Mouse (Mus musculus) intestine, postnatal 0 days (tissue): ENCODE results near the gene Il34. TPM values are rescaled to one million over a fixed set of nuclear protein-coding genes. Genes with fewer than 3 reads are reported as not detected.

Experiments
- ATAC-seq: fragments of 200-750 bp; cut with Nextera tagmentation; 2 replicates; pipeline ENCODE4 v1.8.0; 2017; ENCODE audit warnings: mild to moderate bottlenecking, moderate TSS enrichment, moderate library complexity
- H3K27ac ChIP-seq: fragments of 300-500 bp; sonication (generic); 2 replicates; pipeline ENCODE4 v1.5.1; 2014; ENCODE audit warnings: mild to moderate bottlenecking, low read depth, low read length, moderate library complexity
- H3K27me3 ChIP-seq: fragments of 300-500 bp; sonication (generic); replicated peaks from 2 replicates; pipeline ENCODE4 v1.6.1; 2014; ENCODE audit warnings: low read length, mixed read lengths; ENCODE audit not compliant: control insufficient read depth, insufficient read depth
- H3K36me3 ChIP-seq: fragments of 300-500 bp; sonication (generic); 2 replicates; pipeline ENCODE4 v1.6.1; 2014; ENCODE audit warnings: mild to moderate bottlenecking, moderate library complexity; ENCODE audit not compliant: control insufficient read depth, insufficient read depth
- H3K4me1 ChIP-seq: fragments of 300-500 bp; sonication (generic); replicated peaks from 2 replicates; pipeline ENCODE4 v1.6.1; 2014; ENCODE audit warnings: antibody characterized with exemption, low read length, mixed read lengths; ENCODE audit not compliant: control insufficient read depth, insufficient read depth
- H3K4me2 ChIP-seq: fragments of 300-500 bp; sonication (generic); replicated peaks from 2 replicates; pipeline ENCODE4 v1.6.1; 2014; ENCODE audit warnings: low read depth, mild to moderate bottlenecking, moderate library complexity
- H3K4me3 ChIP-seq: fragments of 300-500 bp; sonication (generic); 2 replicates; pipeline ENCODE4 v1.5.1; 2014; ENCODE audit warnings: low read depth, low read length
- H3K9ac ChIP-seq: fragments of 300-500 bp; sonication (generic); 2 replicates; pipeline ENCODE4 v1.6.1; 2014; ENCODE audit warnings: mild to moderate bottlenecking, low read depth, low read length
- H3K9me3 ChIP-seq: fragments of 300-500 bp; sonication (generic); 2 replicates; pipeline ENCODE4 v1.6.1; 2016; ENCODE audit warnings: mixed run types; ENCODE audit not compliant: control insufficient read depth
- CTCF ChIP-seq: sonication (generic); IDR thresholded peaks from 2 replicates; pipeline ENCODE4 v1.5.1; 2016; ENCODE audit warnings: low read depth, mild to moderate bottlenecking, control low read depth, antibody characterized with exemption, moderate library complexity
- WGBS: fragments of 180-500 bp; shearing (Covaris S2); extraction: QIAGEN DNeasy Blood & Tissue Kit; methylation state at CpG from one replicate; pipeline ENCODE4 v1.1.7; 2014; 5-methylcytosine and 5-hydroxymethylcytosine counted together
- polyA plus RNA-seq: library from polyadenylated mRNA; unstranded; fragments of >200 nt; fragmentation: Nextera tagmentation; extraction: Ambion mirVana; gene quantifications from 2 replicates; pipeline ENCODE4 v1.2.1, GENCODE M21; 2015

The Il34 gene
- polyA plus RNA-seq, 1 experiment from 2014 or later: 3.0 TPM

- no peaks in the 10 kb centered on the region for H3K27me3 ChIP-seq
- no peak for ATAC-seq
- no peak overlapping the region for H3K27ac ChIP-seq
- 64% methylated on average over 3 of the region's 3 CpGs for WGBS
- no peak for TF ChIP-seq CTCF
- H3K9ac ChIP-seq: no peak overlapping the region
- H3K36me3 ChIP-seq: peaks cover 48% of the 10 kb centered on the region
- no peaks in the 10 kb centered on the region for H3K4me1 ChIP-seq
- no peaks in the 10 kb centered on the region for H3K9me3 ChIP-seq
- peak overlapping the region; percentile 87; the same call in 1 of the 2 replicates for H3K4me3 ChIP-seq
- H3K4me2 ChIP-seq: peak overlapping the region; percentile 79
Measured at GRCm38 (mm10) chr8:110844941-110845340, 39.2 kb upstream of the Il34 start.

GRCm38 (mm10) chr8:110843207-110843606 is 37.5 kb upstream of the Il34 start:
- no peak overlapping the region for H3K4me3 ChIP-seq
- H3K27me3 ChIP-seq: no peaks in the 10 kb centered on the region
- no peak overlapping the region for H3K9ac ChIP-seq
- no peaks in the 10 kb centered on the region for H3K9me3 ChIP-seq
- H3K36me3 ChIP-seq: peaks cover 60% of the 10 kb centered on the region
- no peak for ATAC-seq
- no peak overlapping the region for H3K27ac ChIP-seq
- TF ChIP-seq CTCF: no peak
- H3K4me1 ChIP-seq: no peaks in the 10 kb centered on the region
- 69% methylated on average over 5 of the region's 5 CpGs for WGBS
- H3K4me2 ChIP-seq: no peak overlapping the region

GRCm38 (mm10) chr8:110842012-110842574 is 36.4 kb upstream of the Il34 start:
- H3K36me3 ChIP-seq: peaks cover 71% of the 10 kb centered on the region
- no peaks in the 10 kb centered on the region for H3K4me1 ChIP-seq
- no peak overlapping the region for H3K9ac ChIP-seq
- no peak for ATAC-seq
- H3K4me2 ChIP-seq: no peak overlapping the region
- H3K27ac ChIP-seq: no peak overlapping the region
- TF ChIP-seq CTCF: peak; percentile 43; the same call in 1 of the 2 replicates
- no peak overlapping the region for H3K4me3 ChIP-seq
- no peaks in the 10 kb centered on the region for H3K9me3 ChIP-seq
- H3K27me3 ChIP-seq: no peaks in the 10 kb centered on the region
- WGBS: 81% methylated on average over 3 of the region's 3 CpGs

- no peak overlapping the region for H3K4me2 ChIP-seq
- H3K4me1 ChIP-seq: no peaks in the 10 kb centered on the region
- no peaks in the 10 kb centered on the region for H3K27me3 ChIP-seq
- no peak for TF ChIP-seq CTCF
- no peak overlapping the region for H3K4me3 ChIP-seq
- H3K9me3 ChIP-seq: no peaks in the 10 kb centered on the region
- H3K9ac ChIP-seq: no peak overlapping the region
- no peak for ATAC-seq
- WGBS: 66% methylated on average over 3 of the region's 3 CpGs
- peaks cover 90% of the 10 kb centered on the region for H3K36me3 ChIP-seq
- H3K27ac ChIP-seq: no peak overlapping the region
Measured at GRCm38 (mm10) chr8:110831956-110832355, 26.2 kb upstream of the Il34 start.

- no peaks in the 10 kb centered on the region for H3K27me3 ChIP-seq
- H3K9ac ChIP-seq: no peak overlapping the region
- H3K4me1 ChIP-seq: no peaks in the 10 kb centered on the region
- H3K4me3 ChIP-seq: no peak overlapping the region
- no peak overlapping the region for H3K4me2 ChIP-seq
- peaks cover 91% of the 10 kb centered on the region for H3K36me3 ChIP-seq
- H3K27ac ChIP-seq: no peak overlapping the region
- no peak for ATAC-seq
- no peaks in the 10 kb centered on the region for H3K9me3 ChIP-seq
- WGBS: 74% methylated on average over 3 of the region's 3 CpGs
- TF ChIP-seq CTCF: no peak
Measured at GRCm38 (mm10) chr8:110828511-110828910, 22.8 kb upstream of the Il34 start.

DNA sequence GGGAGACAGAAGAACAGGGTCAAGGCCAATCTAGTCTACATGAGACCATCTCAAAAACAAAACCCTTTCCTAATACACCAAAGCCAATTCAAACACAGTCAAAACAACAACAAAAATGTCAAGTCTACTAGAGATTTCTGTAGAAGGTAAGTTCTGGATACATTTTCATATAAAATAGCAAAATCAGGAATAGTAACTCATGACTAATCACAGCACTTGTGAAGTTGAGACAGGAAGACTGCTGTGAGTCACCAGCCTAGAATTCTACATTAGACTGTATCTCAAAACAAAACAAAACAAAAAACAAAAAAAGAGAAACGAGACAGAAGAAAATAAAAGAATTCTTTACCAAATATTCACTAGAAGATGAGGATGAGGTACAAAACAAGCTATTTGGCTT is 19.1 kb upstream of the Il34 start:
- 93% methylated on average over 1 of the region's 1 CpGs for WGBS
- no peaks in the 10 kb centered on the region for H3K9me3 ChIP-seq
- ATAC-seq: no peak
- H3K27me3 ChIP-seq: no peaks in the 10 kb centered on the region
- H3K4me2 ChIP-seq: no peak overlapping the region
- H3K4me3 ChIP-seq: no peak overlapping the region
- no peak overlapping the region for H3K9ac ChIP-seq
- H3K4me1 ChIP-seq: no peaks in the 10 kb centered on the region
- H3K36me3 ChIP-seq: peaks cover 93% of the 10 kb centered on the region
- TF ChIP-seq CTCF: no peak
- H3K27ac ChIP-seq: no peak overlapping the region

DNA sequence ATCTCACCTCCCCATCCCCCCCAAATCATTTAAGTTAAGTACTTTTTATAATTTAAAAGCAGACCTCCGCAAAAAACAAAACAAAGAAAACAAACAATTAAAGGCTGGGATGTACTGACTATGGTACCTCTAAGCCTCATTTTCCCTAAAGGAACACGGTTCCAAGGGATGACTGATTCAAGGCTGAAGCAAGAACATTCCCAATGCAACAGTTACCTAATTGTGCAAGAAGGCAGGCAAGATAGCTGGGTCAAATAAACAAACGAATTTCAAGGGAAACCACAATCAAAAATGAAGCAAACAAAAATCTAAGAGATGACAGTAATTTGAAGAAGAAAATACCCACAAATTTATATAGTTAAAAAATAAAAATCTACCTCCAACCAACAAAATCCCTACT is 16.2 kb upstream of the Il34 start:
- no peak overlapping the region for H3K4me2 ChIP-seq
- ATAC-seq: no peak
- no peaks in the 10 kb centered on the region for H3K4me1 ChIP-seq
- peaks cover 97% of the 10 kb centered on the region for H3K36me3 ChIP-seq
- H3K4me3 ChIP-seq: no peak overlapping the region
- H3K9me3 ChIP-seq: no peaks in the 10 kb centered on the region
- no peak for TF ChIP-seq CTCF
- 76% methylated on average over 3 of the region's 3 CpGs for WGBS
- H3K27me3 ChIP-seq: no peaks in the 10 kb centered on the region
- no peak overlapping the region for H3K27ac ChIP-seq
- no peak overlapping the region for H3K9ac ChIP-seq
